Mouse (Mus musculus): ENCODE results near the gene Ifna11. TPM values are rescaled to one million over a fixed set of nuclear protein-coding genes. Genes with fewer than 3 reads are reported as not detected.

Gene Ifna11
- polyA plus RNA-seq, 1 experiment from 2014 or later: not detected

Other genes with a start within 250 kb of the Ifna11 start
- gene Ifna14, start 248.2 kb upstream of the Ifna11 start, polyA plus RNA-seq (2015; fragmentation: Nextera tagmentation; extraction: Ambion mirVana): not detected in 2 replicates
- gene Ifna9, start 227.6 kb upstream of the Ifna11 start, polyA plus RNA-seq (2015; fragmentation: Nextera tagmentation; extraction: Ambion mirVana): not detected in 2 replicates
- not detected in 2 replicates for gene Ifna12, start 216.6 kb upstream of the Ifna11 start, polyA plus RNA-seq (2015; fragmentation: Nextera tagmentation; extraction: Ambion mirVana)
- gene C87499, start 185.5 kb upstream of the Ifna11 start, polyA plus RNA-seq (2015; fragmentation: Nextera tagmentation; extraction: Ambion mirVana): not detected in 2 replicates
- not detected in 2 replicates for gene Ifna13, start 175.5 kb upstream of the Ifna11 start, polyA plus RNA-seq (2015; fragmentation: Nextera tagmentation; extraction: Ambion mirVana)
- gene Ifna16, start 143.0 kb upstream of the Ifna11 start, polyA plus RNA-seq (2015; fragmentation: Nextera tagmentation; extraction: Ambion mirVana): not detected in 2 replicates
- gene Ifna2, start 136.0 kb upstream of the Ifna11 start, polyA plus RNA-seq (2015; fragmentation: Nextera tagmentation; extraction: Ambion mirVana): not detected in 2 replicates
- gene Ifnab, start 128.6 kb upstream of the Ifna11 start, polyA plus RNA-seq (2015; fragmentation: Nextera tagmentation; extraction: Ambion mirVana): not detected in 2 replicates
- gene Gm26566, start 98.2 kb upstream of the Ifna11 start, polyA plus RNA-seq (2015; fragmentation: Nextera tagmentation; extraction: Ambion mirVana): 0.15 and 1.1 TPM in 2 replicates
- 68.0 and 72.4 TPM in 2 replicates for gene Klhl9, start 97.5 kb upstream of the Ifna11 start, polyA plus RNA-seq (2015; fragmentation: Nextera tagmentation; extraction: Ambion mirVana)
- gene Gm13271, start 65.1 kb upstream of the Ifna11 start, polyA plus RNA-seq (2015; fragmentation: Nextera tagmentation; extraction: Ambion mirVana): not detected in 2 replicates
- not detected in 2 replicates for gene Gm13283, start 59.8 kb upstream of the Ifna11 start, polyA plus RNA-seq (2015; fragmentation: Nextera tagmentation; extraction: Ambion mirVana)
- 0.23 TPM in 1 of 2 replicates, not detected in the other for gene Gm13290, start 46.1 kb upstream of the Ifna11 start, polyA plus RNA-seq (2015; fragmentation: Nextera tagmentation; extraction: Ambion mirVana)
- not detected in 2 replicates for gene Gm13289, start 43.0 kb upstream of the Ifna11 start, polyA plus RNA-seq (2015; fragmentation: Nextera tagmentation; extraction: Ambion mirVana)
- not detected in 2 replicates for gene Gm13272, start 40.1 kb upstream of the Ifna11 start, polyA plus RNA-seq (2015; fragmentation: Nextera tagmentation; extraction: Ambion mirVana)
- gene Ifnz, start 37.8 kb upstream of the Ifna11 start, polyA plus RNA-seq (2015; fragmentation: Nextera tagmentation; extraction: Ambion mirVana): not detected in 2 replicates
- gene Gm13276, start 34.2 kb upstream of the Ifna11 start, polyA plus RNA-seq (2015; fragmentation: Nextera tagmentation; extraction: Ambion mirVana): not detected in 2 replicates
- not detected in 2 replicates for gene Gm13277, start 31.3 kb upstream of the Ifna11 start, polyA plus RNA-seq (2015; fragmentation: Nextera tagmentation; extraction: Ambion mirVana)
- not detected in 2 replicates for gene Gm13278, start 28.4 kb upstream of the Ifna11 start, polyA plus RNA-seq (2015; fragmentation: Nextera tagmentation; extraction: Ambion mirVana)
- gene Gm13275, start 25.5 kb upstream of the Ifna11 start, polyA plus RNA-seq (2015; fragmentation: Nextera tagmentation; extraction: Ambion mirVana): not detected in 2 replicates
- gene Gm13279, start 22.6 kb upstream of the Ifna11 start, polyA plus RNA-seq (2015; fragmentation: Nextera tagmentation; extraction: Ambion mirVana): not detected in 2 replicates
- gene Gm13285, start 20.3 kb upstream of the Ifna11 start, polyA plus RNA-seq (2015; fragmentation: Nextera tagmentation; extraction: Ambion mirVana): 0.22 and 0.46 TPM in 2 replicates
- not detected in 2 replicates for gene Gm13287, start 16.7 kb upstream of the Ifna11 start, polyA plus RNA-seq (2015; fragmentation: Nextera tagmentation; extraction: Ambion mirVana)
- not detected in 2 replicates for gene Gm13288, start 14.4 kb upstream of the Ifna11 start, polyA plus RNA-seq (2015; fragmentation: Nextera tagmentation; extraction: Ambion mirVana)
- not detected in 2 replicates for gene Ifna7, start 3.7 kb upstream of the Ifna11 start, polyA plus RNA-seq (2015; fragmentation: Nextera tagmentation; extraction: Ambion mirVana)
- not detected in 2 replicates for gene Ifna6, start 7.5 kb downstream of the Ifna11 start, polyA plus RNA-seq (2015; fragmentation: Nextera tagmentation; extraction: Ambion mirVana)
- gene Ifna5, start 15.6 kb downstream of the Ifna11 start, polyA plus RNA-seq (2015; fragmentation: Nextera tagmentation; extraction: Ambion mirVana): not detected in 2 replicates
- not detected in 2 replicates for gene Ifna4, start 21.9 kb downstream of the Ifna11 start, polyA plus RNA-seq (2015; fragmentation: Nextera tagmentation; extraction: Ambion mirVana)
- gene Ifna1, start 30.1 kb downstream of the Ifna11 start, polyA plus RNA-seq (2015; fragmentation: Nextera tagmentation; extraction: Ambion mirVana): not detected in 2 replicates
- not detected in 2 replicates for gene Ifne, start 60.2 kb downstream of the Ifna11 start, polyA plus RNA-seq (2015; fragmentation: Nextera tagmentation; extraction: Ambion mirVana)